Mouse (Mus musculus) layer of hippocampus, adult 18-20 months (tissue): ENCODE measurements around the gene Nppb. TPM values are rescaled to one million over a fixed set of nuclear protein-coding genes. Genes with fewer than 3 reads are reported as not detected.

Experiments used
- total RNA-seq, 2 experiments: library from RNA; stranded (reverse); gene quantifications; 2 replicates each; pipeline ENCODE4 v1.2.3; 2021

Nppb gene
- total RNA-seq, 2 experiments from 2014 or later = not detected

Other genes with a start within 250 kb of the Nppb start
- gene Zfp984, start 176.0 kb upstream of the Nppb start, total RNA-seq = 1 to 10 TPM; 1.8 to 3.0 TPM
- 10 to 100 TPM; 18.5 to 19.8 TPM for gene Zfp933, start 137.4 kb upstream of the Nppb start, total RNA-seq
- 10 to 100 TPM; 19.7 to 20.2 TPM for gene Miip, start 117.0 kb upstream of the Nppb start, total RNA-seq
- gene Fv1, start 116.8 kb upstream of the Nppb start, total RNA-seq = 10 to 100 TPM in 1 of 2 experiments, 1 to 10 TPM in 1; 8.9 to 11.0 TPM
- gene Mfn2, start 81.1 kb upstream of the Nppb start, total RNA-seq = 100 to 1,000 TPM; 204 to 206 TPM
- 10 to 100 TPM; 20.1 to 20.3 TPM for gene Plod1, start 49.0 kb upstream of the Nppb start, total RNA-seq
- 10 to 100 TPM; 28.2 to 30.1 TPM for gene 2510039O18Rik, start 44.9 kb upstream of the Nppb start, total RNA-seq
- not detected for gene Nppa, start 14.9 kb downstream of the Nppb start, total RNA-seq
- 10 to 100 TPM; 79.0 to 82.0 TPM for gene Clcn6, start 53.0 kb downstream of the Nppb start, total RNA-seq
- 10 to 100 TPM; 28.0 to 30.8 TPM for gene Mthfr, start 53.3 kb downstream of the Nppb start, total RNA-seq
- 1 to 10 TPM; 6.3 to 7.6 TPM for gene Agtrap, start 102.2 kb downstream of the Nppb start, total RNA-seq
- 10 to 100 TPM; 11.2 to 13.1 TPM for gene Mad2l2, start 144.6 kb downstream of the Nppb start, total RNA-seq
- under 1 TPM; 0.15 to 0.27 TPM for gene Draxin, start 144.9 kb downstream of the Nppb start, total RNA-seq
- 10 to 100 TPM; 30.3 to 33.3 TPM for gene Fbxo6, start 166.4 kb downstream of the Nppb start, total RNA-seq
- 100 to 1,000 TPM; 133 to 136 TPM for gene Fbxo44, start 174.7 kb downstream of the Nppb start, total RNA-seq
- gene Fbxo2, start 174.8 kb downstream of the Nppb start, total RNA-seq = 100 to 1,000 TPM; 118 TPM